Mouse (Mus musculus): ENCODE results near the gene Cebpe. TPM values are rescaled to one million over a fixed set of nuclear protein-coding genes. Genes with fewer than 3 reads are reported as not detected.

Cebpe gene
- total and polyA plus RNA-seq, 3 experiments = 0.32 TPM; not detected in 2

DNA sequence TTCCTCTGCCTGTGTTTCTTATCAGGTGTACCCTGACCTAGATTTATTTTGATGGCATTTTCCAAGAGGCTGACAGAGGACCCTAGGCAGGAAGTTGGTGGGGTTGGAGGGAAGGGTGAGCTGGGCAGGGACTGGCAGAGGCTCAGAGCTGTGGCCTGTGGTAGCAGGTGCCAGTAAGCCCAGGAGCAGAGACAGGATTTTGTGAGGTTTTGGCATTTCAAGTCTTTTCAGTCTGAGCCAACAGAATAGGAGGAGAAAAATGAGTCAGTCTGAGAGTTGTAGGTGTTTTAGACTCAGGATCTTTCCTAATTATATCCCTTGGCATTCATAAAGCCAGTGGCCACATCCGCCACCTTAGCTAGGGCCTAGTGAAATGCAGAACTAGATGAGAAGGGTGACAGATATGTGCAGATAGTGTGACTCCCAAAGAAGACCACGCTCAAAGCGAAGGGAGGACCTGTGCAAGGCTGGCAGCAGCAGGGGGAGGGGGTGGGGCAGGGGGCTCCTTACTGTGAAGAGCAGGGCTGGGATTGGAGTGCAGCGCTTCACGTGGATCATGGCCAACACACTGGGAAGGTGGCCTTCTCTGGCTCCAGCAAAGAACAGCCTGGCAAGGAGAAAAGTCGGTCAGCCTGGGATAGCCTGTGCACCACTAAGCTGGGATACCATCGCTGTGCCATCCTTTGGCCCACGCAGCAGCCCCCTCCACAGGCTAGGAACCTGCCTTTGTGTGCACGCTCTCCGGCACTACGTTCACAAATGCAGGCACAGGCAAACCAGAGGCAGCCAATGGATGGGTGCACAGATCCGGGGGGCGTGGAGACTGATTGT lies 17.1 kb upstream of the Cebpe start:
- H3K4me1 ChIP-seq (ENCODE audit: control insufficient read depth in 1 of 2, insufficient read depth in 2 of 2, low read length in 2 of 2) = peaks cover 0 to 12% of the 10 kb centered on the region in 2 experiments; a peak in 1 of 4 replicates
- no peaks in the 10 kb centered on the region for H3K9me3 ChIP-seq (replicated peaks; ENCODE audit: insufficient read depth, low read length)
- no peak overlapping the region for H3K4me3 ChIP-seq (ENCODE audit: control insufficient read depth in 1 of 2, insufficient read depth in 1 of 2, low read depth in 2 of 2, low read length in 2 of 2)
- no peak for DNase-seq (ENCODE audit: low read depth, low spot score)
- no peak for TF ChIP-seq TCF12 (IDR thresholded peaks at IDR 0.05; ENCODE audit: low read depth, low read length)
- no peak for TF ChIP-seq TBP (IDR thresholded peaks at IDR 0.05; ENCODE audit: low read depth, low read length)
- no peak for TF ChIP-seq KAT2A (conservative IDR thresholded peaks at IDR 0.05; ENCODE audit: low read depth, low read length)
- TF ChIP-seq RAD21 (IDR thresholded peaks at IDR 0.05; ENCODE audit: low read depth, low read length) = no peak
- no peak for TF ChIP-seq ELF1 (IDR thresholded peaks at IDR 0.05; ENCODE audit: low read depth, low read length)
- TF ChIP-seq ZNF384 (IDR thresholded peaks at IDR 0.05; ENCODE audit: low read depth, low read length) = no peak
- no peak for TF ChIP-seq MYC (IDR thresholded peaks at IDR 0.05; ENCODE audit: low read depth, low read length)
- TF ChIP-seq MEF2A (IDR thresholded peaks at IDR 0.05; ENCODE audit: extremely low read depth, insufficient replicate concordance, low read depth, low read length, poor library complexity, severe bottlenecking) = no peak
- no peak for TF ChIP-seq GATA1 (IDR thresholded peaks at IDR 0.05; ENCODE audit: low read depth, low read length)
- TF ChIP-seq USF2 (IDR thresholded peaks at IDR 0.05; ENCODE audit: borderline replicate concordance in 1 of 2, insufficient read depth in 1 of 2, low read depth in 1 of 2, low read length in 2 of 2) = no peak
- no peak for TF ChIP-seq ZC3H11A (IDR thresholded peaks at IDR 0.05; ENCODE audit: low read depth, low read length)
- no peak for TF ChIP-seq SIN3A (IDR thresholded peaks at IDR 0.05; ENCODE audit: low read length)
- no peak for TF ChIP-seq RCOR1 (IDR thresholded peaks at IDR 0.05; ENCODE audit: low read depth, low read length)
- TF ChIP-seq MAX (IDR thresholded peaks at IDR 0.05; ENCODE audit: low read length) = no peak
- TF ChIP-seq USF1 (IDR thresholded peaks at IDR 0.05; ENCODE audit: low read depth, low read length) = no peak
- no peak for TF ChIP-seq POLR2A (IDR thresholded peaks at IDR 0.05; ENCODE audit: control insufficient read depth in 1 of 2, insufficient read depth in 1 of 2, low read depth in 1 of 2, low read length in 2 of 2, poor library complexity in 1 of 2)
- TF ChIP-seq UBTF (IDR thresholded peaks at IDR 0.05; ENCODE audit: borderline replicate concordance, insufficient read depth, low read depth, low read length) = no peak
- no peak overlapping the region for H3K27ac ChIP-seq (ENCODE audit: control insufficient read depth, low read depth, low read length)
- no peak overlapping the region for H3K9ac ChIP-seq (ENCODE audit: control insufficient read depth, low read depth, low read length, poor library complexity, severe bottlenecking)
- H3K27me3 ChIP-seq (ENCODE audit: control insufficient read depth in 1 of 2, insufficient read depth in 2 of 2, low read length in 2 of 2) = no peaks in the 10 kb centered on the region
- H3K79me2 ChIP-seq (ENCODE audit: control insufficient read depth, insufficient read depth, low read length, poor library complexity) = no peaks in the 10 kb centered on the region
- H3K36me3 ChIP-seq (ENCODE audit: control insufficient read depth in 1 of 2, insufficient read depth in 2 of 2, low read length in 2 of 2) = no peaks in the 10 kb centered on the region

DNA sequence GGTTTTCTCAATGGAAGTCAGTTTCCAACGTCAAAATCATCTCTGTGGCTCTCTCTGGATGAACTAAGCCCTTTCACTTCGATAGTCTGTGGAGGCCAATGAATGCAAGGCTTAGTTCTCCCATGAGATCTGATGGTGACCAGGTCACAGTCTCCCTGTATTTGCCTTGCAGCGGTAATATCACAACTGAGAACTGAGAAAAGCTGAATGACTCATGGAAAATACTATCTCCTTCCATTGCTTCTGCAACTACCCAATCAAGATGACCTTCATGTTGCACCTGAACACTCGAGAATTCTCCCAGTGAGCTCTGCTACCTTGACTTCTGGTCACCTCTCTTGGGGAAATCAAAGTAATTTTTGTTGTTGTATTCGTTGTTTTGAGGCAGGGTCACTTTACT lies 15.6 kb upstream of the Cebpe start:
- Histone ChIP-seq H3K4me1 (ENCODE audit: control insufficient read depth in 1 of 2, insufficient read depth in 2 of 2, low read length in 2 of 2) (peaks cover 0 to 12% of the 10 kb centered on the region in 2 experiments; a peak in 1 of 4 replicates), H3K27ac (ENCODE audit: control insufficient read depth, low read depth, low read length) (no peak overlapping the region), H3K4me3 (ENCODE audit: control insufficient read depth in 1 of 2, insufficient read depth in 1 of 2, low read depth in 2 of 2, low read length in 2 of 2) (no peak overlapping the region), H3K27me3 (ENCODE audit: control insufficient read depth in 1 of 2, insufficient read depth in 2 of 2, low read length in 2 of 2) (no peaks in the 10 kb centered on the region), H3K9me3 (replicated peaks; ENCODE audit: insufficient read depth, low read length) (no peaks in the 10 kb centered on the region), H3K36me3 (ENCODE audit: control insufficient read depth in 1 of 2, insufficient read depth in 2 of 2, low read length in 2 of 2) (no peaks in the 10 kb centered on the region), H3K79me2 (ENCODE audit: control insufficient read depth, insufficient read depth, low read length, poor library complexity) (no peaks in the 10 kb centered on the region), H3K9ac (ENCODE audit: control insufficient read depth, low read depth, low read length, poor library complexity, severe bottlenecking) (no peak overlapping the region)
- no peak for DNase-seq (ENCODE audit: low read depth, low spot score)
- TF ChIP-seq ZKSCAN1 (IDR thresholded peaks at IDR 0.05; ENCODE audit: low read depth, low read length) (no peak), RAD21 (IDR thresholded peaks at IDR 0.05; ENCODE audit: low read depth, low read length) (no peak)
